Mouse (Mus musculus): ENCODE data around the gene Mpc2. TPM values are rescaled to one million over a fixed set of nuclear protein-coding genes. Genes with fewer than 3 reads are reported as not detected.

Mpc2 gene
- total RNA-seq, 2 experiments from 2014 or later: 113 to 131 TPM

GRCm38 (mm10) chr1:165510161-165510560 lies 49.7 kb downstream of the Mpc2 start:
- intact Hi-C loops (cut with DNase I): no loop called here
- Histone ChIP-seq H3K27ac (no peak overlapping the region), H3K4me3 (no peak overlapping the region)
- TF ChIP-seq CTCF (IDR thresholded peaks at IDR 0.05): no peak
- DNase-seq (ENCODE audit: extremely low spot score in 1 of 2, low spot score in 2 of 2): no peak

GRCm38 (mm10) chr1:165520716-165521115 lies 60.3 kb downstream of the Mpc2 start:
- no peak for TF ChIP-seq CTCF (IDR thresholded peaks at IDR 0.05)
- DNase-seq (ENCODE audit: extremely low spot score in 1 of 2, low spot score in 2 of 2): no peak
- intact Hi-C loops (cut with DNase I): no loop called here
- H3K4me3 ChIP-seq: no peak overlapping the region
- no peak overlapping the region for H3K27ac ChIP-seq

Other genes starting within 250 kb of the Mpc2 start
- gene Tiprl, start 223.6 kb upstream of the Mpc2 start, total RNA-seq (2021): 10 to 100 TPM; 63.1 to 69.7 TPM
- gene Gpr161, start 164.8 kb upstream of the Mpc2 start, total RNA-seq (2021): 10 to 100 TPM in 1 of 2 experiments, 1 to 10 TPM in 1; 9.9 to 10.3 TPM
- gene Dcaf6, start 162 bp upstream of the Mpc2 start, total RNA-seq (2021): 10 to 100 TPM; 89.9 to 92.7 TPM
- gene Adcy10, start 24.5 kb downstream of the Mpc2 start, total RNA-seq (2021): under 1 TPM; 0.63 to 0.86 TPM
- 10 to 100 TPM; 24.0 to 24.8 TPM for gene Mpzl1, start 173.9 kb downstream of the Mpc2 start, total RNA-seq (2021)
- gene Rcsd1, start 249.1 kb downstream of the Mpc2 start, total RNA-seq (2021): 1 to 10 TPM; 4.9 to 5.8 TPM